Mouse (Mus musculus): ENCODE measurements at regions not wholly inside any gene's neighbourhood (a gene's known extent, or its start where the extent isn't known, plus 50 kb on each side); places are given as distances from the start of the nearest gene placed in this dataset.

DNA sequence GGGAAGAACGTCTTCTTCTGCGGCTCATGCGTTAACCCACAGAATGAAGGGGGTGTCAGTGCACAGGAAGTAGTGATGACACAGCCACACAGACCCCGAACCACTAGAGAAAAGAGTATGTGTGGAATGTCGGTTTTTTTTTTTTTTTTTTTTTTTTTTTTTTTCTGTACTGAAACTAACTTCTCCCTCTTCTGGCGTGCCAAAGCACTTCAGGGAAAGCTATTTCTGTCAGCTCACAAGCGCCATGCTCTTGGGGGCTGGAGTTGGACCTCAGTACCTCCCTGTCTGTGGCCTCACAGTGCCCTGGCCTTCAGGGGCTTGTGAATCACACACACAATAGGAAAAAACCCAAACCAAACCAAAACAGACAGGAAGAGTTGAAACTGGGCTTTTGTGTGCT is 221.1 kb upstream of the Nfe2l3 start:
- no peak for TF ChIP-seq TCF12 (IDR thresholded peaks at IDR 0.05; ENCODE audit: low read depth, low read length)
- TF ChIP-seq HCFC1 (IDR thresholded peaks at IDR 0.05; ENCODE audit: low read depth, low read length), result no peak
- peak; percentile 95 for TF ChIP-seq ZNF384 (IDR thresholded peaks at IDR 0.05; ENCODE audit: low read depth, low read length)
- TF ChIP-seq CTCF (conservative IDR thresholded peaks at IDR 0.05 in 1 of 2, IDR thresholded peaks at IDR 0.05 in 1 of 2; ENCODE audit: low read depth in 2 of 2, low read length in 2 of 2), result peak in 1 of 2 experiments; percentile 34; a peak in 2 of 4 replicates
- TF ChIP-seq ZKSCAN1 (IDR thresholded peaks at IDR 0.05; ENCODE audit: borderline replicate concordance, low read depth, low read length), result no peak
- no peak for TF ChIP-seq E2F4 (IDR thresholded peaks at IDR 0.05; ENCODE audit: insufficient replicate concordance, low read depth, low read length)
- no peak for TF ChIP-seq RCOR1 (conservative IDR thresholded peaks at IDR 0.05; ENCODE audit: low read depth, low read length)
- peak; percentile 39 for TF ChIP-seq SMC3 (IDR thresholded peaks at IDR 0.05; ENCODE audit: low read depth, low read length)
- no peak for TF ChIP-seq CHD1 (IDR thresholded peaks at IDR 0.05; ENCODE audit: low read depth, low read length)
- no peak for TF ChIP-seq UBTF (IDR thresholded peaks at IDR 0.05; ENCODE audit: low read depth, low read length)
- dilution Hi-C loops (cut with MboI; ENCODE audit: extremely low pct_ligation_motif_present, extremely low pct_unique_long_range_greater_than_20kb, low sequenced_read_pairs) (no loop called here), in situ Hi-C loops (cut with MboI; ENCODE audit: low pct_ligation_motif_present, low pct_unique_long_range_greater_than_20kb, low sequenced_read_pairs) (loop anchor here (10.0 kb wide), 2 partner anchors 153 to 1013 kb away; partner anchors contain the start of gene Hoxa7)
- no peaks in the 10 kb centered on the region for H3K27me3 ChIP-seq (replicated peaks)
- DNase-seq (ENCODE audit: extremely low read depth), result peak; percentile 19
- H3K4me2 ChIP-seq (ENCODE audit: insufficient read depth, low read depth, poor library complexity, severe bottlenecking), result no peak overlapping the region
- H3K36me3 ChIP-seq (replicated peaks in 1 of 2; ENCODE audit: control insufficient read depth in 1 of 2, insufficient read depth in 1 of 2, low read length in 1 of 2), result no peaks in the 10 kb centered on the region
- peaks cover 0 to 23% of the 10 kb centered on the region in 2 experiments; a peak in 2 of 4 replicates for H3K4me1 ChIP-seq (ENCODE audit: control insufficient read depth in 1 of 2, insufficient read depth in 2 of 2)
- H3K9ac ChIP-seq (ENCODE audit: insufficient read depth, low read depth), result no peak overlapping the region
- H3K9me3 ChIP-seq (replicated peaks; ENCODE audit: low read length), result no peaks in the 10 kb centered on the region
- H3K27ac ChIP-seq (ENCODE audit: insufficient read depth, low read depth), result no peak overlapping the region
- H3K79me2 ChIP-seq (replicated peaks; ENCODE audit: control insufficient read depth, extremely low read depth, insufficient read depth, poor library complexity, severe bottlenecking), result no peaks in the 10 kb centered on the region
- no peak overlapping the region for H3K4me3 ChIP-seq (replicated peaks in 1 of 3; ENCODE audit: low read depth in 2 of 3, low read length in 2 of 3, poor library complexity in 1 of 3)

DNA sequence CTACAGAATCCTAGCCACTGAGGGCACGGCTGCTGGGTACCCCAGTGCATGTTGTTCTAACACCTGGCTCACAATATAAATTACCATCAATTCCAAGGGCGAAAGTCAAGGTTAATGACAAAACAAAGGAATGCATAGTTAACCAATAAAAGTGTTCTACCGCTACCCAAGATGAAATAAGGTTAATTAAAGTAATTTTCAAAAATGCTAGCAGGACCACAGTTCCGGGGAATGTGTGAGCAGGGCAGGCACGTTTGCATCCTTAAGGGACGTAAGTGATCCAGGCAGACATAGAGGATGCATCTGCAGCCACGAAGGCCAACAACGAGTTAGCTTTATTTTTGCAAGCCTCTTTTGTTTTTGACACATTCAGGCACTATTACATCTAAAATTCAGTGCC is 220.3 kb upstream of the Nfe2l3 start:
- in situ Hi-C loops (cut with MboI; ENCODE audit: low pct_ligation_motif_present, low pct_unique_long_range_greater_than_20kb, low sequenced_read_pairs) (loop anchor here (10.0 kb wide), 2 partner anchors 153 to 1013 kb away; partner anchors contain the start of gene Hoxa7), dilution Hi-C loops (cut with MboI; ENCODE audit: extremely low pct_ligation_motif_present, extremely low pct_unique_long_range_greater_than_20kb, low sequenced_read_pairs) (no loop called here)
- Histone ChIP-seq H3K4me3 (replicated peaks in 1 of 3; ENCODE audit: low read depth in 2 of 3, low read length in 2 of 3, poor library complexity in 1 of 3) (no peak overlapping the region), H3K27ac (ENCODE audit: insufficient read depth, low read depth) (no peak overlapping the region), H3K27me3 (replicated peaks) (no peaks in the 10 kb centered on the region), H3K4me2 (ENCODE audit: insufficient read depth, low read depth, poor library complexity, severe bottlenecking) (no peak overlapping the region), H3K9me3 (replicated peaks; ENCODE audit: low read length) (no peaks in the 10 kb centered on the region), H3K36me3 (replicated peaks in 1 of 2; ENCODE audit: control insufficient read depth in 1 of 2, insufficient read depth in 1 of 2, low read length in 1 of 2) (no peaks in the 10 kb centered on the region), H3K79me2 (replicated peaks; ENCODE audit: control insufficient read depth, extremely low read depth, insufficient read depth, poor library complexity, severe bottlenecking) (no peaks in the 10 kb centered on the region), H3K4me1 (ENCODE audit: control insufficient read depth in 1 of 2, insufficient read depth in 2 of 2) (peaks cover 0 to 17% of the 10 kb centered on the region in 2 experiments; a peak in 2 of 4 replicates), H3K9ac (ENCODE audit: insufficient read depth, low read depth) (no peak overlapping the region)
- DNase-seq (ENCODE audit: extremely low read depth), result no peak
- no peak for TF ChIP-seq RAD21 (IDR thresholded peaks at IDR 0.05; ENCODE audit: low read depth, low read length)
- TF ChIP-seq EP300 (IDR thresholded peaks at IDR 0.05; ENCODE audit: low read length), result no peak
- TF ChIP-seq MEF2A (IDR thresholded peaks at IDR 0.05; ENCODE audit: borderline replicate concordance, low read depth, low read length), result no peak
- TF ChIP-seq NRF1 (IDR thresholded peaks at IDR 0.05; ENCODE audit: low read depth, low read length), result no peak
- TF ChIP-seq CHD1 (IDR thresholded peaks at IDR 0.05; ENCODE audit: low read depth, low read length), result no peak
- TF ChIP-seq PAX5 (IDR thresholded peaks at IDR 0.05; ENCODE audit: low read length), result no peak
- TF ChIP-seq CTCF (conservative IDR thresholded peaks at IDR 0.05 in 1 of 2, IDR thresholded peaks at IDR 0.05 in 1 of 2; ENCODE audit: low read depth in 2 of 2, low read length in 2 of 2), result no peak
- no peak for TF ChIP-seq GABPA (IDR thresholded peaks at IDR 0.05; ENCODE audit: insufficient replicate concordance, low read depth, low read length)
- TF ChIP-seq TCF12 (IDR thresholded peaks at IDR 0.05; ENCODE audit: low read depth, low read length), result no peak
